Mouse (Mus musculus) G1E (cell line): ENCODE results near the gene 2010111I01Rik.

ENCODE experiments used
- CTCF ChIP-seq: IDR thresholded peaks from 2 replicates; pipeline ENCODE4 v1.5.1; 2012; ENCODE audit warnings: low read depth, low read length, inconsistent platforms, mixed read lengths
- GATA1 ChIP-seq: IDR thresholded peaks from 2 replicates; pipeline ENCODE4 v1.6.1; 2012; ENCODE audit warnings: borderline replicate concordance, low read length, inconsistent platforms, mixed read lengths
- GATA2 ChIP-seq: IDR thresholded peaks from 2 replicates; pipeline ENCODE4 v1.6.1; 2012; ENCODE audit warnings: low read depth, low read length, inconsistent platforms, borderline replicate concordance
- POLR2AphosphoS5 ChIP-seq: IDR thresholded peaks from 2 replicates; pipeline ENCODE4 v1.6.1; 2012; ENCODE audit warnings: low read depth, low read length, inconsistent platforms; ENCODE audit not compliant: insufficient replicate concordance
- TAL1 ChIP-seq: conservative IDR thresholded peaks from 2 replicates; pipeline ENCODE4 v1.6.1; 2012; ENCODE audit warnings: low read depth, low read length, inconsistent platforms, mixed read lengths

DNA sequence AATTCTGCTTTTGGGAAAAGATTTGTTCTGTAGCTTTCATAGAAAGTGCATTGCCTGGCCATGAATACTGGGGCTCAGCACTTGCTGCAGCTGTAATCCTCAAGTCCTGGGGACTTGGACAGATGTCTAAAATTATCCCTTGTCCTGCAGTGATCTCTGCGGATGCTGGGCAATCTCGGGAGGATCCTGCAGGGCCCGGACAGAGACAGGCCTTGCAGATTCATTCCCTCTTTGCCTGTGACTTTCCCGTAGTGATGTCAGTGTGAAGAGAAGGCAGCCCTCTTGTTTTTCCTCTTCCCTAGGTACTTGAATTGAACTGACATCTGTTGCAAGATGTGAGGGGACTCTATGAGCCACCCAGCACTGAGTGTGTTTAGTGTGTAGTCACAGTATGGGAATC, 295.4 kb downstream of the 2010111I01Rik start:
- TF ChIP-seq GATA1 (no peak), CTCF (no peak), TAL1 (no peak), POLR2AphosphoS5 (no peak), GATA2 (no peak)
